Mouse (Mus musculus) forebrain, postnatal 0 days (tissue): Measurements from ENCODE around the gene Olfr1375. TPM values are rescaled to one million over a fixed set of nuclear protein-coding genes. Genes with fewer than 3 reads are reported as not detected.
A peak's percentile ranks its signal among the peaks of the same experiment; 100 is the strongest.
"Not testable (repeated sequence)": the region's sequence is repeated elsewhere in the genome, so short reads cannot be mapped to it uniquely, and the experiment has no call there.

Experiments used
- ATAC-seq: fragments of 200-750 bp; cut with Nextera tagmentation; 2 replicates; pipeline ENCODE4 v1.8.0; 2017; ENCODE audit warnings: mild to moderate bottlenecking, moderate library complexity
- DNase-seq: peaks from one replicate; pipeline ENCODE4 v3.0.0-alpha.2; 2015
- H3K27ac ChIP-seq: fragments of 300-500 bp; sonication (generic); 2 replicates; pipeline ENCODE4 v1.5.1; 2014; ENCODE audit warnings: low read depth, mild to moderate bottlenecking, antibody characterized with exemption, low read length, moderate library complexity, mixed read lengths
- H3K27me3 ChIP-seq: fragments of 300-500 bp; sonication (generic); 2 replicates; pipeline ENCODE4 v1.6.1; 2014; ENCODE audit warnings: mild to moderate bottlenecking, low read length, mixed read lengths; ENCODE audit not compliant: insufficient read depth
- H3K36me3 ChIP-seq: fragments of 300-500 bp; sonication (generic); 2 replicates; pipeline ENCODE4 v1.6.1; 2014; ENCODE audit warnings: mild to moderate bottlenecking, moderate library complexity; ENCODE audit not compliant: insufficient read depth
- H3K4me1 ChIP-seq: fragments of 300-500 bp; sonication (generic); 2 replicates; pipeline ENCODE4 v1.6.1; 2014; ENCODE audit warnings: antibody characterized with exemption; ENCODE audit not compliant: insufficient read depth
- H3K4me2 ChIP-seq: fragments of 300-500 bp; sonication (generic); 2 replicates; pipeline ENCODE4 v1.6.1; 2014; ENCODE audit warnings: low read depth, mild to moderate bottlenecking, moderate library complexity
- H3K4me3 ChIP-seq: fragments of 300-500 bp; sonication (generic); 2 replicates; pipeline ENCODE4 v1.5.1; 2014; ENCODE audit warnings: low read depth, low read length, mixed read lengths
- H3K9ac ChIP-seq: fragments of 300-500 bp; sonication (generic); 2 replicates; pipeline ENCODE4 v1.6.1; 2014; ENCODE audit warnings: mild to moderate bottlenecking
- H3K9me3 ChIP-seq: fragments of 300-500 bp; sonication (generic); 2 replicates; pipeline ENCODE4 v1.6.1; 2016; ENCODE audit warnings: low read length
- CTCF ChIP-seq: sonication (generic); IDR thresholded peaks from 2 replicates; pipeline ENCODE4 v1.5.1; 2016; ENCODE audit warnings: antibody characterized with exemption, control low read depth, low read depth
- WGBS: fragments of 180-500 bp; shearing (Covaris S2); extraction: QIAGEN DNeasy Blood & Tissue Kit; methylation state at CpG from one replicate; pipeline ENCODE4 v1.1.7; 2014; 5-methylcytosine and 5-hydroxymethylcytosine counted together
- polyA plus RNA-seq: library from polyadenylated mRNA; unstranded; fragments of >200 nt; fragmentation: Nextera tagmentation; extraction: Ambion mirVana; gene quantifications from 2 replicates; pipeline ENCODE4 v1.2.1, GENCODE M21; 2015
- total RNA-seq: library from RNA; depleted of rRNA; stranded (reverse); fragments of >200 nt; gene quantifications from 2 replicates; pipeline ENCODE4 v1.2.3, GENCODE M21; 2014

The Olfr1375 gene
- total and polyA plus RNA-seq, 2 experiments from 2014 or later: not detected

- Histone ChIP-seq H3K36me3 (no peaks in the 10 kb centered on the region), H3K4me1 (no peaks in the 10 kb centered on the region), H3K9ac (no peak overlapping the region), H3K27ac (no peak overlapping the region), H3K4me3 (no peak overlapping the region), H3K27me3 (no peaks in the 10 kb centered on the region), H3K9me3 (no peaks in the 10 kb centered on the region), H3K4me2 (no peak overlapping the region)
- DNase-seq (peak; percentile 76), ATAC-seq (no peak)
- TF ChIP-seq CTCF: peak; percentile 94
- WGBS: 8% methylated on average over 1 of the region's 1 CpGs
Measured at GRCm38 (mm10) chr11:51032851-51033250, 15.1 kb upstream of the Olfr1375 start.

- not testable (repeated sequence) for H3K4me1 ChIP-seq, ATAC-seq, DNase-seq, H3K4me3 ChIP-seq, H3K4me2 ChIP-seq, H3K9ac ChIP-seq, H3K27ac ChIP-seq, H3K36me3 ChIP-seq, H3K9me3 ChIP-seq, H3K27me3 ChIP-seq
Measured at GRCm38 (mm10) chr11:51034141-51034540, 13.8 kb upstream of the Olfr1375 start.

- Histone ChIP-seq H3K27ac (no peak overlapping the region), H3K4me1 (no peaks in the 10 kb centered on the region), H3K4me2 (no peak overlapping the region), H3K9ac (no peak overlapping the region), H3K36me3 (no peaks in the 10 kb centered on the region), H3K27me3 (no peaks in the 10 kb centered on the region), H3K9me3 (no peaks in the 10 kb centered on the region), H3K4me3 (no peak overlapping the region)
- ATAC-seq: no peak
- TF ChIP-seq CTCF: no peak
- 88% methylated on average over 2 of the region's 2 CpGs for WGBS
- DNase-seq: no peak
Measured at GRCm38 (mm10) chr11:51035951-51036350, 12.0 kb upstream of the Olfr1375 start.

- H3K36me3 ChIP-seq, H3K4me2 ChIP-seq, ATAC-seq, H3K4me3 ChIP-seq, DNase-seq, H3K9ac ChIP-seq, H3K27me3 ChIP-seq, H3K4me1 ChIP-seq, H3K27ac ChIP-seq, H3K9me3 ChIP-seq: not testable (repeated sequence)
- WGBS: 78% methylated on average over 3 of the region's 3 CpGs
Measured at GRCm38 (mm10) chr11:51044776-51045175, 3.1 kb upstream of the Olfr1375 start.

- TF ChIP-seq CTCF: no peak
- Histone ChIP-seq H3K4me1 (no peaks in the 10 kb centered on the region), H3K9me3 (no peaks in the 10 kb centered on the region), H3K4me3 (no peak overlapping the region), H3K9ac (no peak overlapping the region), H3K4me2 (no peak overlapping the region), H3K27me3 (no peaks in the 10 kb centered on the region), H3K27ac (no peak overlapping the region), H3K36me3 (no peaks in the 10 kb centered on the region)
- no peak for ATAC-seq
- WGBS: 77% methylated on average over 2 of the region's 2 CpGs
- DNase-seq: no peak
Measured at GRCm38 (mm10) chr11:51051678-51052077, 3.8 kb downstream of the Olfr1375 start.

- Histone ChIP-seq H3K9me3 (no peaks in the 10 kb centered on the region), H3K36me3 (no peaks in the 10 kb centered on the region), H3K9ac (no peak overlapping the region), H3K4me1 (no peaks in the 10 kb centered on the region), H3K27me3 (no peaks in the 10 kb centered on the region), H3K27ac (no peak overlapping the region), H3K4me3 (no peak overlapping the region), H3K4me2 (no peak overlapping the region)
- ATAC-seq (no peak), DNase-seq (peak; percentile 32)
- TF ChIP-seq CTCF: peak; percentile 71
- WGBS: 41% methylated on average over 3 of the region's 3 CpGs
Measured at GRCm38 (mm10) chr11:51053230-51053629, 5.3 kb downstream of the Olfr1375 start.

GRCm38 (mm10) chr11:51059151-51059571 lies 11.3 kb downstream of the Olfr1375 start, which contains the start of gene Zfp354a:
Gene Zfp354a, plus strand, starts transcription at chr11:51059257.
- DNase-seq: peak; percentile 83
- H3K27ac ChIP-seq: peak within 1 kb of the TSS; percentile 62
- under 1% methylated on average over 32 of the region's 32 CpGs for WGBS
- ATAC-seq: peak; percentile 96
- H3K4me3 ChIP-seq: peak within 1 kb of the TSS; percentile 86
- peaks cover 4% of the 10 kb centered on the region; the same call in 1 of the 2 replicates for H3K36me3 ChIP-seq
- peak within 1 kb of the TSS; percentile 83 for H3K4me2 ChIP-seq
- peak; percentile 32; the same call in 1 of the 2 replicates for TF ChIP-seq CTCF
- peaks cover 10% of the 10 kb centered on the region; the same call in 1 of the 2 replicates for H3K4me1 ChIP-seq
- no peaks in the 10 kb centered on the region for H3K27me3 ChIP-seq
- H3K9me3 ChIP-seq: no peaks in the 10 kb centered on the region
- H3K9ac ChIP-seq: peak within 1 kb of the TSS; percentile 77

- peaks cover 6% of the 10 kb centered on the region; the same call in 1 of the 2 replicates for H3K36me3 ChIP-seq
- ATAC-seq (peak; percentile 26), DNase-seq (no peak)
- peaks cover 10% of the 10 kb centered on the region; the same call in 1 of the 2 replicates for H3K4me1 ChIP-seq
- 15% methylated on average over 14 of the region's 14 CpGs for WGBS
- peak overlapping the region; percentile 86 for H3K4me3 ChIP-seq
- no peaks in the 10 kb centered on the region for H3K27me3 ChIP-seq
- no peaks in the 10 kb centered on the region for H3K9me3 ChIP-seq
- peak overlapping the region; percentile 62; the same call in 1 of the 2 replicates for H3K27ac ChIP-seq
- no peak for TF ChIP-seq CTCF
- peak overlapping the region; percentile 77 for H3K9ac ChIP-seq
- H3K4me2 ChIP-seq: peak overlapping the region; percentile 83
Measured at GRCm38 (mm10) chr11:51059640-51060039, 11.7 kb downstream of the Olfr1375 start.
